Mouse (Mus musculus) adipocyte (in vitro differentiated cells): ENCODE data around the gene Git2.

ENCODE experiments used
- DNase-seq: peaks from one replicate; pipeline ENCODE4 v3.0.0-alpha.2; 2016; ENCODE audit warnings: low spot score

The Git2 gene

GRCm38 (mm10) chr5:114775056-114775979, at the start of gene Git2:
Gene Git2, minus strand, starts transcription at chr5:114775517.
- peak; percentile 34 for DNase-seq

- DNase-seq: no peak
Measured at GRCm38 (mm10) chr5:114824197-114824596, 48.9 kb upstream of the Git2 start.

GRCm38 (mm10) chr5:114822796-114823688, 47.7 kb upstream of the Git2 start, which contains the start of gene 1500011B03Rik:
Gene 1500011B03Rik, minus strand, starts transcription at chr5:114823468.
- no peak for DNase-seq

GRCm38 (mm10) chr5:114818124-114818523, 42.8 kb upstream of the Git2 start:
- DNase-seq: no peak

GRCm38 (mm10) chr5:114816599-114816998, 41.3 kb upstream of the Git2 start:
- no peak for DNase-seq

GRCm38 (mm10) chr5:114813525-114814181, 38.3 kb upstream of the Git2 start:
- peak; percentile 82 for DNase-seq

GRCm38 (mm10) chr5:114809826-114810225, 34.5 kb upstream of the Git2 start:
- no peak for DNase-seq

- peak; percentile 58 for DNase-seq
Measured at GRCm38 (mm10) chr5:114809181-114809756, 34.0 kb upstream of the Git2 start.

GRCm38 (mm10) chr5:114808385-114808784, 33.1 kb upstream of the Git2 start:
- DNase-seq: no peak

- no peak for DNase-seq
Measured at GRCm38 (mm10) chr5:114807893-114808292, 32.6 kb upstream of the Git2 start.

GRCm38 (mm10) chr5:114807468-114807867, 32.2 kb upstream of the Git2 start:
- DNase-seq: peak; percentile 62

- no peak for DNase-seq
Measured at GRCm38 (mm10) chr5:114807063-114807462, 31.7 kb upstream of the Git2 start.

- DNase-seq: no peak
Measured at GRCm38 (mm10) chr5:114806636-114807035, 31.3 kb upstream of the Git2 start.

GRCm38 (mm10) chr5:114805436-114806350, 30.4 kb upstream of the Git2 start:
- no peak for DNase-seq

GRCm38 (mm10) chr5:114804958-114805357, 29.6 kb upstream of the Git2 start:
- peak; percentile 47 for DNase-seq

GRCm38 (mm10) chr5:114804335-114804734, 29.0 kb upstream of the Git2 start:
- DNase-seq: no peak

GRCm38 (mm10) chr5:114803231-114803630, 27.9 kb upstream of the Git2 start:
- DNase-seq: no peak

- DNase-seq: no peak
Measured at GRCm38 (mm10) chr5:114801841-114802240, 26.5 kb upstream of the Git2 start.

- DNase-seq: no peak
Measured at GRCm38 (mm10) chr5:114801049-114801448, 25.7 kb upstream of the Git2 start.

GRCm38 (mm10) chr5:114799848-114800247, 24.5 kb upstream of the Git2 start:
- no peak for DNase-seq

GRCm38 (mm10) chr5:114797253-114797652, 21.9 kb upstream of the Git2 start:
- no peak for DNase-seq
